In the genomic region with DNA sequence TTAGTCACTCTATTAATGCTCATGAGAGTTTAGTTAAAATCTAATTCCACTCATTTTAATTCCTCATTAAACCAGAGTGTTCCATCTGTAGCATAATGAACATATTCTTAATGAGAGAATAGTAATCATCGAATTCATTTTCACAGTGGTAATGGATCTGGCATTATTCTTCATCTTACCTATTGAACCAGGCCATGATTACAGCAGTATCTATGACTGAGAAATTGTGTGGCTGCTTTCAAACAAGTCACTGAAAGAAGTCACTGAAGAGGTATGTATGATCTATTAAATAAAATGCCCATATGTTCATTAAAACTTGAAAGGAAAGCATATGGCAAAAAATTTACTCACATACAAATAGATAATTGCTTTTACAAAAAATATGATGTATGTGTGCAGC, we compare ENCODE assay signal across 25 mouse cellular contexts.
DNase-seq lines count a peak whose midpoint lies in the region; ATAC-seq and TF ChIP-seq lines count a peak whose summit lies in the region.
"Had no signal": no experiment of that assay in that cellular context is flagged by ENCODE, and none has a peak within 500 bp of the region (broad histone marks: within the 10 kb centered on the region; RNA-seq: fewer than 3 reads in every experiment).

No protein-coding gene starts in this region.

- no peaks in the 10 kb centered on the region for H3K36me3 ChIP-seq in forebrain, embryonic 13.5 days (ENCODE audit: poor library complexity, severe bottlenecking)
- H3K36me3 ChIP-seq in forebrain, postnatal 0 days (ENCODE audit: insufficient read depth), result no peaks in the 10 kb centered on the region
- H3K36me3 ChIP-seq in forebrain, embryonic 15.5 days, result no peaks in the 10 kb centered on the region
- H3K36me3 ChIP-seq in forebrain, embryonic 10.5 days (replicated peaks), result no peaks in the 10 kb centered on the region
- H3K36me3 ChIP-seq in neural tube, embryonic 14.5 days (ENCODE audit: control insufficient read depth, insufficient read depth, low read length), result no peaks in the 10 kb centered on the region
- no peaks in the 10 kb centered on the region for H3K36me3 ChIP-seq in neural tube, embryonic 15.5 days
- H3K36me3 ChIP-seq: embryonic facial prominence, embryonic 13.5 days; embryonic facial prominence, embryonic 15.5 days; G1E had no signal

- H3K4me2 ChIP-seq in forebrain, embryonic 13.5 days, result no peak overlapping the region
- no peak overlapping the region for H3K4me2 ChIP-seq in forebrain, postnatal 0 days (ENCODE audit: low read depth)
- no peak overlapping the region for H3K4me2 ChIP-seq in forebrain, embryonic 15.5 days (replicated peaks)
- no peak overlapping the region for H3K4me2 ChIP-seq in neural tube, embryonic 14.5 days (ENCODE audit: low read depth, low read length)
- no peak overlapping the region for H3K4me2 ChIP-seq in neural tube, embryonic 15.5 days
- H3K4me2 ChIP-seq: embryonic facial prominence, embryonic 13.5 days; embryonic facial prominence, embryonic 15.5 days had no signal

- H3K27me3 ChIP-seq in forebrain, embryonic 13.5 days, result no peaks in the 10 kb centered on the region
- H3K27me3 ChIP-seq in forebrain, postnatal 0 days (ENCODE audit: insufficient read depth, low read length), result no peaks in the 10 kb centered on the region
- H3K27me3 ChIP-seq in forebrain, embryonic 15.5 days, result no peaks in the 10 kb centered on the region
- no peaks in the 10 kb centered on the region for H3K27me3 ChIP-seq in forebrain, embryonic 10.5 days (ENCODE audit: poor library complexity, severe bottlenecking)
- H3K27me3 ChIP-seq in neural tube, embryonic 14.5 days (ENCODE audit: control insufficient read depth, insufficient read depth, low read length), result no peaks in the 10 kb centered on the region
- H3K27me3 ChIP-seq in neural tube, embryonic 15.5 days (replicated peaks), result no peaks in the 10 kb centered on the region
- H3K27me3 ChIP-seq: CH12.LX; embryonic facial prominence, embryonic 13.5 days; embryonic facial prominence, embryonic 15.5 days; Patski had no signal

- H3K27ac ChIP-seq in forebrain, embryonic 13.5 days, result no peak overlapping the region
- H3K27ac ChIP-seq in forebrain, postnatal 0 days (ENCODE audit: low read depth, low read length), result no peak overlapping the region
- H3K27ac ChIP-seq in forebrain, embryonic 15.5 days (replicated peaks), result no peak overlapping the region
- no peak overlapping the region for H3K27ac ChIP-seq in forebrain, embryonic 10.5 days
- no peak overlapping the region for H3K27ac ChIP-seq in neural tube, embryonic 14.5 days (ENCODE audit: low read depth, low read length)
- H3K27ac ChIP-seq in neural tube, embryonic 15.5 days (replicated peaks), result no peak overlapping the region
- H3K27ac ChIP-seq: embryonic facial prominence, embryonic 13.5 days; embryonic facial prominence, embryonic 15.5 days had no signal

- WGBS in forebrain, embryonic 13.5 days, result 78% methylated on average over 1 of the region's 1 CpGs
- 65% methylated on average over 1 of the region's 1 CpGs for WGBS in forebrain, postnatal 0 days
- WGBS in forebrain, embryonic 15.5 days, result 60% methylated on average over 1 of the region's 1 CpGs
- whole genome bisulfite sequencing in forebrain, embryonic 10.5 days, result 98% methylated on average over 1 of the region's 1 CpGs
- WGBS in neural tube, embryonic 14.5 days, result 63% methylated on average over 1 of the region's 1 CpGs
- 71% methylated on average over 1 of the region's 1 CpGs for WGBS in neural tube, embryonic 15.5 days

- H3K4me1 ChIP-seq in forebrain, embryonic 13.5 days, result no peaks in the 10 kb centered on the region
- H3K4me1 ChIP-seq in forebrain, postnatal 0 days (ENCODE audit: insufficient read depth), result no peaks in the 10 kb centered on the region
- H3K4me1 ChIP-seq in forebrain, embryonic 15.5 days, result no peaks in the 10 kb centered on the region
- no peaks in the 10 kb centered on the region for H3K4me1 ChIP-seq in forebrain, embryonic 10.5 days
- no peaks in the 10 kb centered on the region for H3K4me1 ChIP-seq in neural tube, embryonic 14.5 days (ENCODE audit: control insufficient read depth, insufficient read depth, low read length)
- H3K4me1 ChIP-seq in neural tube, embryonic 15.5 days, result no peaks in the 10 kb centered on the region
- H3K4me1 ChIP-seq: embryonic facial prominence, embryonic 13.5 days; embryonic facial prominence, embryonic 15.5 days had no signal

- peak; percentile 45; the same call in 1 of the 2 replicates for ATAC-seq in forebrain, embryonic 13.5 days
- ATAC-seq in forebrain, postnatal 0 days, result no peak
- peak; percentile 64 for ATAC-seq in forebrain, embryonic 15.5 days (replicated peaks)
- ATAC-seq in neural tube, embryonic 14.5 days (ENCODE audit: low read depth), result peak; percentile 34; the same call in 1 of the 2 replicates
- no peak for ATAC-seq in neural tube, embryonic 15.5 days (ENCODE audit: low FRiP score)
- ATAC-seq: activated CD4-positive, CD25-positive, alpha-beta regulatory T cell, adult 4 months; CD4-positive, CD25-positive, alpha-beta regulatory T cell, adult 4 months; Patski had no signal

- no peak for DNase-seq in forebrain, postnatal 0 days
- no peak for DNase-seq in forebrain, embryonic 10.5 days (ENCODE audit: extremely low spot score, low spot score)
- DNase-seq: adrenal gland, adult 8-10 months; adrenal gland, postnatal 14 days; adrenal gland, postnatal 36 days; B cell, adult 2 months; cerebellum, adult 11 months; cerebellum, adult 18-20 months; cerebellum, adult 8-10 months; cerebellum, adult 9-11 months; cerebellum, postnatal 14 days; cerebellum, postnatal 36 days; embryo, embryonic 11 days had no signal

- H3K4me3 ChIP-seq in forebrain, embryonic 13.5 days, result no peak overlapping the region
- H3K4me3 ChIP-seq in forebrain, postnatal 0 days (ENCODE audit: low read depth, low read length), result no peak overlapping the region
- H3K4me3 ChIP-seq in forebrain, embryonic 15.5 days, result no peak overlapping the region
- no peak overlapping the region for H3K4me3 ChIP-seq in forebrain, embryonic 10.5 days
- no peak overlapping the region for H3K4me3 ChIP-seq in neural tube, embryonic 14.5 days (ENCODE audit: low read depth, low read length)
- H3K4me3 ChIP-seq in neural tube, embryonic 15.5 days (replicated peaks), result no peak overlapping the region
- H3K4me3 ChIP-seq: embryonic facial prominence, embryonic 13.5 days; embryonic facial prominence, embryonic 15.5 days; erythroblast, embryonic 14.5 days had no signal

- no peaks in the 10 kb centered on the region for H3K9me3 ChIP-seq in forebrain, embryonic 13.5 days (replicated peaks)
- no peaks in the 10 kb centered on the region for H3K9me3 ChIP-seq in forebrain, postnatal 0 days (ENCODE audit: low read length)
- H3K9me3 ChIP-seq in forebrain, embryonic 15.5 days, result no peaks in the 10 kb centered on the region
- H3K9me3 ChIP-seq in forebrain, embryonic 10.5 days, result no peaks in the 10 kb centered on the region
- no peaks in the 10 kb centered on the region for H3K9me3 ChIP-seq in neural tube, embryonic 14.5 days (ENCODE audit: control insufficient read depth, low read length)
- no peaks in the 10 kb centered on the region for H3K9me3 ChIP-seq in neural tube, embryonic 15.5 days (replicated peaks)
- H3K9me3 ChIP-seq: embryonic facial prominence, embryonic 13.5 days; embryonic facial prominence, embryonic 15.5 days; G1E had no signal

- TF ChIP-seq CTCF in forebrain, postnatal 0 days (IDR thresholded peaks at IDR 0.05; ENCODE audit: low read depth), result no peak

- no peak overlapping the region for H3K9ac ChIP-seq in forebrain, embryonic 13.5 days
- no peak overlapping the region for H3K9ac ChIP-seq in forebrain, postnatal 0 days
- no peak overlapping the region for H3K9ac ChIP-seq in forebrain, embryonic 15.5 days (replicated peaks)
- no peak overlapping the region for H3K9ac ChIP-seq in neural tube, embryonic 14.5 days (replicated peaks; ENCODE audit: low read depth, low read length)
- H3K9ac ChIP-seq in neural tube, embryonic 15.5 days (replicated peaks), result no peak overlapping the region
- H3K9ac ChIP-seq: embryonic facial prominence, embryonic 13.5 days; embryonic facial prominence, embryonic 15.5 days had no signal

Comparison
In these comparisons a context has a peak if more than half of its experiments do, and no peak if none do; other contexts are left out.
1. ATAC-seq: peak in forebrain, embryonic 13.5 days (single experiment), forebrain, embryonic 15.5 days (single experiment) and neural tube, embryonic 14.5 days (single experiment); none in forebrain, postnatal 0 days (single experiment) and neural tube, embryonic 15.5 days (single experiment).